Mouse (Mus musculus): ENCODE measurements around the gene Rhox4g.
"Not testable (repeated sequence)": the region's sequence is repeated elsewhere in the genome, so short reads cannot be mapped to it uniquely, and the experiment has no call there.

Rhox4g gene

DNA sequence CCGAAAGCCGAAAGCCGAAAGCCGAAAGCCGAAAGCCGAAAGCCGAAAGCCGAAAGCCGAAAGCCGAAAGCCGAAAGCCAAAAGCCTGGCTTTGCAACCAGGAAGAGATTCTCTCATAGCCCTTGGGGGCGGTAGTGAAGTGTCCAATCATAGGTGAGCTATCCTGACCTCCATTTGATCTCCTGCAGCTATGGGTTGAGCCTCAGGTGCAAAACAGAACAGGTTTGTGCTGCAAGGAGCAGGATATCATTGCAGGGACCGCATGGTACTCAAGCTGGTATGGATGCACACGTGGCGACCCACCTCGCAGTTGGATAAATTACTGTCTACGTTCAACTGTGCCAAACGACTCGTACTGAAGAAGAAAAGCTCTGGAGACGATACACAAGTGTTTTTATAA, at the start of gene Rhox4g:
Gene Rhox4g, minus strand, starts transcription at position 101 of the 400 bp plus-strand sequence.
- not testable (repeated sequence) for DNase-seq (ENCODE audit: low spot score in 2 of 2)

DNA sequence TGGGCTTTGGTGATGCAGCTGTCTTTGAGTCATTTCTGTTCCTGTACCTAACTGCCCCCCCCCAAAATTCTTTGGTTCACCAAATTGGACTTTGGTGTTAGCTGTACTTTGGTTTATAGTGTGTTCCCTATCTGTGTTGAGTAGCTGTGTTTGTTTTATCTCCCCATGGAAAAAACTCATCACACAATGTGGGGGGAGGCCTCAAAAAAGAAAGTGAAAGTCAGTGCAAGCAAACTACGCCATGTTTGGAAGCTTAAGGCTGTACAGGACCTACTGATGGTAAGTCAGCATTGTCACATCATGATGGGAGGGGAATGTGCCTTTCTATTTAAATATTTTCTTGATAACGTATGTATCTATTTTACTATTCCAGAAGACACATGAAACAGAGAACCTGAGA, 41.1 kb upstream of the Rhox4g start:
- no peak for DNase-seq (ENCODE audit: low spot score in 2 of 2)

DNA sequence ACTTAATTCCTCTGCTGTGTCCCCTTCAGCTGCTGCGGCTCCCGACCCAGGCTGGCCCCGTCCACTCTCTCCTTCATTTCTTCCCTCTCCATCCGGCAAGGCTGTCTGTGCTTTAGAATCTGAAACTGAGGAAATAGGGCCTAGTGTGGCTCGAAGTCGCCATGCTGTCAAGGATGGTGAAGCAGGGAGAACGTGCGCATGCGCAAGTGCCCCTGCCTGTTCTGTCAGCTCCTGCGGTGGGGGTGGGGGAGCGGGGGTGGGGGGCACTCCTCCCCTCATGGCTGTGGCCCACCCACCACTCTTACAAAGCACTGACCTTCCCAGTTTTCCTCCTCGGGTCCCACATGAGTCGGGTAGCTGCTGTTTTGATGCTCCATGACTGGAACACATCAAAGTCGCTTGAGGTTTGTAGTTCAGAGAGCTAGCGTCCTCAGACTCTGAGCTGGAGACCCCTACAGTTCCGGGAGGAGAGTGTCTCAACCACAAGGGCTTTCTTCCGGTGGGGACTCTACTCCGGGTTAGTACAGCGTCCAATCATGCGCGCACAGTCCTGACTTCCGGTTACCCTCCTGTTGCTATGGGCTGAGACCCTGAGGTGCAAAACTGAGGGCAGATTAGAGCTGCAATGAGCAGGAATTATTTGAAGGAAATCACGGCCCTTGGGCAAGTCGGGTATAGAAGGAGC, 32.0 kb upstream of the Rhox4g start:
- DNase-seq (ENCODE audit: low spot score in 2 of 2): no peak

DNA sequence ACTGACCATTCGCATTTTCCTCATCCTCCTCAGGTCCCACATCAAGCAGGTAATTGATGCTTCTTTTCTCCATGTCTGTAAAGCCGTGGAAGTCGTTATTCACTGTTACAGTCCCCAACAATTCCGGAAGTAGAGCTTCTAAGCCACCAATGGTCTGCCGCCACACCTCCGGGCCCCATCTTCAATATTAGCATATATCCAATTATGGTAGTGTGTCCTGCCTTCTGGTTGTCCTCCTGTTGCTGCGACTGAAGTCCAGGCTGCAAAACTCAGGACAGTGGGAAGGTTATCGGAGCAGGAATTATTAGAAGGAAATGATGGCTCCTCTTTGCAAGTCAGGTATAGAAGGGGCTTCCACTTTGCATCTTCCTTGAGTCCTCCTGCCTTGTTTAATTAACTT, 22.1 kb upstream of the Rhox4g start, which contains the start of gene Rhox2h:
Gene Rhox2h, minus strand, starts transcription at position 101 of the 400 bp plus-strand sequence.
- DNase-seq (ENCODE audit: low spot score in 2 of 2): not testable (repeated sequence)

DNA sequence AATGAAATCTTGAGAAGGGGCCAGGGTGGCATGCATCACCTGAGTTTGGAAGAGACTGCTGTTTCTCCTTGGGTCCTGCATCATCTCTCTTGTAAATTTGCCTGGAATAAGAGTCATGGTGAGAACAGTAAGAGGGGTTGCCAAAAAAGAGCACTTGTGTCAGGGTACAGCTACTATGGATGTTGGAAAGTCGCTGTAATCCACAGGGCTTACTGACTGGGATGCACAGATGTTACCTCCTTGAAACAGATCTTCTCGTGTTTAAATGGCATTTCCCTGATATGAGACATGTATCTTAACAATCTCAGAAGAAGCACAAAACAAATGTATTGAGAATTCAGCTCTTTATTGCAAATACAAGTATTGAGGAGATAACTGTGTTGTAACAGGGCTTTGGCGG, 17.5 kb upstream of the Rhox4g start, which contains the start of gene Rhox3h:
Gene Rhox3h, minus strand, starts transcription at position 101 of the 400 bp plus-strand sequence.
- DNase-seq (ENCODE audit: low spot score in 2 of 2): not testable (repeated sequence)

DNA sequence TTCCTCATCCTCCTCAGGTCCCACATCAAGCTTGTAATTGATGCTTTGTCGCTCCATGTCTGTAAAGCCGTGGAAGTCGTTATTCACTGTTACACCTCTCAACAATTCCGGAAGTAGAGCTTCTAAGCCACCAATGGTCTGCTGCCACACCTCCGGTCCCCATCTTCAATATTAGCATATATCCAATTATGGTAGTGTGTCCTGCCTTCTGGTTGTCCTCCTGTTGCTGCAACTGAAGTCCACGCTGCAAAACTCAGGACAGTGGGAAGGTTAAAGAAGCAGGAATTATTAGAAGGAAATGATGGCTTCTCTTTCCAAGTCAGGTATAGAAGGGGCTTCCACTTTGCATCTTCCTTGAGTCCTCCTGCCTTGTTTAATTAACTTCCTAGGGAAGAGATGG, 7.8 kb downstream of the Rhox4g start, which contains the start of gene Rhox2g:
Gene Rhox2g, minus strand, starts transcription at position 101 of the 400 bp plus-strand sequence.
- DNase-seq (ENCODE audit: low spot score in 2 of 2): not testable (repeated sequence)

DNA sequence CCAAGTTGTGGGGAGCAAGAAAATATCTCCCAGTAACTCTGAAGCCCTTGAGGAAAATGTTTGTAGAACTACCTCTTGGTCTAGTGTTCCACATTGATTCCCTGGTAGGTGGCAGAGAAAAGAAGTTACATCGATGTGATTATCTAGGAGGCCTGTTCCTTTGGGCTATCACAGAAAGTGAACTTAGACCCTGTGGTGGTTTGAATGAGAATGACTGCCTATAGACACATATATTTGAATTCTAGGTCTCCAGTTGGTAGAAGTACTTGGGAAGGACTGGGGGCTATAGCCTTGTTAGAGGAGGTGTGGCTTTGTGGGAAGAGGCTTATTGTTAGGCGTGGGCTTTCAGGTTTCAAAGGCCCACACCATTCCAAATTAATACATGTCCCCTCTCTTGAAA, 22.6 kb downstream of the Rhox4g start, which contains the start of gene Rhox3g:
Gene Rhox3g, minus strand, starts transcription at position 101 of the 400 bp plus-strand sequence.
- DNase-seq (ENCODE audit: low spot score in 2 of 2): not testable (repeated sequence)

DNA sequence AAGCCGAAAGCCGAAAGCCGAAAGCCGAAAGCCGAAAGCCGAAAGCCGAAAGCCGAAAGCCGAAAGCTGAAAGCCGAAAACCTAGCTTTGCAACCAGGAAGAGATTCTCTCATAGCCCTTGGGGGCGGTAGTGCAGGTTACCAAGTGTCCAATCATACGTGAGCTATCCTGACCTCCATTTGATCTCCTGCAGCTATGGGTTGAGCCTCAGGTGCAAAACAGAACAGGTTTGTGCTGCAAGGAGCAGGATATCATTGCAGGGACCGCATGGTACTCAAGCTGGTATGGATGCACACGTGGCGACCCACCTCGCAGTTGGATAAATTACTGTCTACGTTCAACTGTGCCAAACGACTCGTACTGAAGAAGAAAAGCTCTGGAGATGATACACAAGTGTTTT, 43.5 kb downstream of the Rhox4g start, which contains the start of gene Rhox4f:
Gene Rhox4f, minus strand, starts transcription at position 101 of the 400 bp plus-strand sequence.
- not testable (repeated sequence) for DNase-seq (ENCODE audit: low spot score in 2 of 2)
